Mouse (Mus musculus): Measurements from ENCODE around the gene Dph1.

The Dph1 gene

GRCm38 (mm10) chr11:75190905-75191441 lies at the start of gene Dph1:
Gene Dph1 (minus strand): TSS chr11:75191241.
- in situ Hi-C loops (cut with MboI; ENCODE audit: low sequenced_read_pairs), result no loop called here

GRCm38 (mm10) chr11:75240158-75240934 lies 49.3 kb upstream of the Dph1 start:
- in situ Hi-C loops (cut with MboI; ENCODE audit: low sequenced_read_pairs), result no loop called here

- in situ Hi-C loops (cut with MboI; ENCODE audit: low sequenced_read_pairs), result no loop called here
Observed at GRCm38 (mm10) chr11:75234745-75235144, 43.7 kb upstream of the Dph1 start.

- in situ Hi-C loops (cut with MboI; ENCODE audit: low sequenced_read_pairs), result no loop called here
Observed at GRCm38 (mm10) chr11:75232434-75232833, 41.4 kb upstream of the Dph1 start.

GRCm38 (mm10) chr11:75231756-75232155 lies 40.7 kb upstream of the Dph1 start:
- in situ Hi-C loops (cut with MboI; ENCODE audit: low sequenced_read_pairs), result no loop called here

GRCm38 (mm10) chr11:75230272-75230760 lies 39.3 kb upstream of the Dph1 start:
- in situ Hi-C loops (cut with MboI; ENCODE audit: low sequenced_read_pairs), result no loop called here

GRCm38 (mm10) chr11:75229289-75229688 lies 38.2 kb upstream of the Dph1 start:
- in situ Hi-C loops (cut with MboI; ENCODE audit: low sequenced_read_pairs), result no loop called here

- in situ Hi-C loops (cut with MboI; ENCODE audit: low sequenced_read_pairs), result no loop called here
Observed at GRCm38 (mm10) chr11:75227632-75228031, 36.6 kb upstream of the Dph1 start.

- in situ Hi-C loops (cut with MboI; ENCODE audit: low sequenced_read_pairs), result no loop called here
Observed at GRCm38 (mm10) chr11:75224835-75225234, 33.8 kb upstream of the Dph1 start.

GRCm38 (mm10) chr11:75224062-75224461 lies 33.0 kb upstream of the Dph1 start:
- in situ Hi-C loops (cut with MboI; ENCODE audit: low sequenced_read_pairs), result no loop called here

GRCm38 (mm10) chr11:75220517-75221145 lies 29.6 kb upstream of the Dph1 start:
- in situ Hi-C loops (cut with MboI; ENCODE audit: low sequenced_read_pairs), result no loop called here

- in situ Hi-C loops (cut with MboI; ENCODE audit: low sequenced_read_pairs), result no loop called here
Observed at GRCm38 (mm10) chr11:75220115-75220514, 29.1 kb upstream of the Dph1 start.

- in situ Hi-C loops (cut with MboI; ENCODE audit: low sequenced_read_pairs), result no loop called here
Observed at GRCm38 (mm10) chr11:75214081-75214950, 23.3 kb upstream of the Dph1 start.

- in situ Hi-C loops (cut with MboI; ENCODE audit: low sequenced_read_pairs), result no loop called here
Observed at GRCm38 (mm10) chr11:75213372-75214080, 22.5 kb upstream of the Dph1 start.

GRCm38 (mm10) chr11:75212876-75213275 lies 21.8 kb upstream of the Dph1 start:
- in situ Hi-C loops (cut with MboI; ENCODE audit: low sequenced_read_pairs), result no loop called here

- in situ Hi-C loops (cut with MboI; ENCODE audit: low sequenced_read_pairs), result no loop called here
Observed at GRCm38 (mm10) chr11:75212031-75212667, 21.1 kb upstream of the Dph1 start.

- in situ Hi-C loops (cut with MboI; ENCODE audit: low sequenced_read_pairs), result no loop called here
Observed at GRCm38 (mm10) chr11:75210755-75211154, 19.7 kb upstream of the Dph1 start.

- in situ Hi-C loops (cut with MboI; ENCODE audit: low sequenced_read_pairs), result no loop called here
Observed at GRCm38 (mm10) chr11:75210093-75210492, 19.1 kb upstream of the Dph1 start.

GRCm38 (mm10) chr11:75209363-75209762 lies 18.3 kb upstream of the Dph1 start:
- in situ Hi-C loops (cut with MboI; ENCODE audit: low sequenced_read_pairs), result no loop called here

GRCm38 (mm10) chr11:75206347-75206746 lies 15.3 kb upstream of the Dph1 start:
- in situ Hi-C loops (cut with MboI; ENCODE audit: low sequenced_read_pairs), result no loop called here
